Mouse (Mus musculus): ENCODE data around the gene Olfr68. TPM values are rescaled to one million over a fixed set of nuclear protein-coding genes. Genes with fewer than 3 reads are reported as not detected.
"Not testable (repeated sequence)": the region's sequence is repeated elsewhere in the genome, so short reads cannot be mapped to it uniquely, and the experiment has no call there.

The Olfr68 gene
- polyA plus RNA-seq, 1 experiment from 2014 or later: not detected

GRCm38 (mm10) chr7:103808971-103809800 lies 29.7 kb upstream of the Olfr68 start:
- DNase-seq (ENCODE audit: low spot score) (no peak), ATAC-seq (replicated peaks; ENCODE audit: low FRiP score, low read depth) (no peak)
- H3K4me1 ChIP-seq (replicated peaks; ENCODE audit: insufficient read depth, low read length): no peaks in the 10 kb centered on the region
- no peak for TF ChIP-seq CTCF (IDR thresholded peaks at IDR 0.05; ENCODE audit: low read depth)
- 55% methylated on average over 5 of the region's 5 CpGs for WGBS
- no peaks in the 10 kb centered on the region for H3K36me3 ChIP-seq (ENCODE audit: insufficient read depth, low read length)
- H3K27me3 ChIP-seq (ENCODE audit: insufficient read depth, low read length): no peaks in the 10 kb centered on the region
- no peak overlapping the region for H3K4me2 ChIP-seq (ENCODE audit: low read length)
- H3K27ac ChIP-seq: no peak overlapping the region
- H3K9ac ChIP-seq (ENCODE audit: low read depth, low read length): no peak overlapping the region
- H3K4me3 ChIP-seq (replicated peaks; ENCODE audit: low read depth, low read length): no peak overlapping the region
- H3K9me3 ChIP-seq (replicated peaks; ENCODE audit: low read length): no peaks in the 10 kb centered on the region

DNA sequence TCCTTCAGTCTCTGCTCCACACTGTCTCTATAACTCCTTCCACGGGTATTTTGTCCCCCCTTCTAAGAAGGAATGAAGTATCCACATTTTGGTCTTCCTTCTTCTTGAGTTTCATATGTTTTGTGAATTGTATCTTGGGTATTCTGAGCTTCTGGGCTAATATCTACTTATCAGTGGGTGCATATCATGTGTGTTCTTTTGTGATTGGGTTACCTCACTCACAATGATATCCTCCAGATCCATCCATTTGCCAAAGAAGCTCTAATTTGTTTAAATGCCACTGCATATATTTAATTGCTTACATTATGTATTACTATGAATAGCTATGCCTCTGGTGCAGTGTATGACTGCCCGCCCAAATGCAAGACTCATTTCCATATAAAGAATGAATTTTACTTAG lies 28.6 kb upstream of the Olfr68 start:
- not testable (repeated sequence) for H3K4me1 ChIP-seq (replicated peaks; ENCODE audit: insufficient read depth, low read length); H3K4me3 ChIP-seq (replicated peaks; ENCODE audit: low read depth, low read length); H3K27ac ChIP-seq; H3K9me3 ChIP-seq (replicated peaks; ENCODE audit: low read length); H3K36me3 ChIP-seq (ENCODE audit: insufficient read depth, low read length); H3K4me2 ChIP-seq (ENCODE audit: low read length); H3K27me3 ChIP-seq (ENCODE audit: insufficient read depth, low read length); ATAC-seq (replicated peaks; ENCODE audit: low FRiP score, low read depth); DNase-seq (ENCODE audit: low spot score); H3K9ac ChIP-seq (ENCODE audit: low read depth, low read length)
- WGBS: 64% methylated on average over 2 of the region's 2 CpGs

- no peak for ATAC-seq (replicated peaks; ENCODE audit: low FRiP score, low read depth)
- no peaks in the 10 kb centered on the region for H3K9me3 ChIP-seq (replicated peaks; ENCODE audit: low read length)
- H3K4me1 ChIP-seq (replicated peaks; ENCODE audit: insufficient read depth, low read length): no peaks in the 10 kb centered on the region
- DNase-seq (ENCODE audit: low spot score): peak; percentile 53
- peak; percentile 67 for TF ChIP-seq CTCF (IDR thresholded peaks at IDR 0.05; ENCODE audit: low read depth)
- WGBS: 46% methylated on average over 1 of the region's 1 CpGs
- H3K27me3 ChIP-seq (ENCODE audit: insufficient read depth, low read length): no peaks in the 10 kb centered on the region
- H3K27ac ChIP-seq: no peak overlapping the region
- no peaks in the 10 kb centered on the region for H3K36me3 ChIP-seq (ENCODE audit: insufficient read depth, low read length)
- no peak overlapping the region for H3K4me2 ChIP-seq (ENCODE audit: low read length)
- H3K9ac ChIP-seq (ENCODE audit: low read depth, low read length): no peak overlapping the region
- no peak overlapping the region for H3K4me3 ChIP-seq (replicated peaks; ENCODE audit: low read depth, low read length)
Measured at GRCm38 (mm10) chr7:103806856-103807255, 27.4 kb upstream of the Olfr68 start.

DNA sequence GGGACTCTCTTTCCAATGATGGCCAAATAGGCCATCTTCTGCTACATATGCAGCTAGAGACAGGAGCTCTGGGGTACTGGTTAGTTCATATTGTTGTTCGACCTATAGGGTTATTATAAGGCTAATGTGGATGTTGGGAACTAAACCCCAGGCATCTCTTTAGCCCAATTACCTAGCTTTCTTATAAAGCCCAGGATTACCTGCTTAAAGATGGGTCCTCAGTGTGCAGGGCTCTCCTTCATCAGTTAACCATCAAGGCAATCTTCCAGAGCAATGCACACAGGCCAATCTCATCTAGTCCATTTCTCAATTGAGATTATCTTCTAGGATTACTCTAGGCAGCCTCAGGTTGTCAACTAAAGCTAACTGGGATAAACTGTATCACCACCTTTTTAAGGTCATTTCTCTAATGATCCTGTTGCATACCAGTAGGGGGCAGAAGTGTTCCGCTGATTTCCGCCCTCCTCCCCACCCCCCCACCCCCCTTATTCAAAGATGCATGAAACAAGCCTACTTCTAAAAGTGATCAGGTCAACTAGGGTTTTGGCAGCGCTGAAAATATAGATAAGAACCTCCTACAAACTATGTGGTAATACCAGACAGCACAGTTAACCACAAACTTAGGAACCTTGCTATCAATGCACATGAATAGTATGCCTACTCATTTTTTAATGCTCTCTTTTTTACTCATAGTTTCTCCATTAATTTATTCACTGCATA lies 13.3 kb upstream of the Olfr68 start:
- Histone ChIP-seq H3K4me2 (ENCODE audit: low read length) (no peak overlapping the region), H3K4me1 (replicated peaks; ENCODE audit: insufficient read depth, low read length) (no peaks in the 10 kb centered on the region), H3K27ac (no peak overlapping the region), H3K9me3 (replicated peaks; ENCODE audit: low read length) (no peaks in the 10 kb centered on the region), H3K27me3 (ENCODE audit: insufficient read depth, low read length) (no peaks in the 10 kb centered on the region), H3K9ac (ENCODE audit: low read depth, low read length) (no peak overlapping the region), H3K4me3 (replicated peaks; ENCODE audit: low read depth, low read length) (no peak overlapping the region), H3K36me3 (ENCODE audit: insufficient read depth, low read length) (no peaks in the 10 kb centered on the region)
- no peak for DNase-seq (ENCODE audit: low spot score)
- TF ChIP-seq CTCF (IDR thresholded peaks at IDR 0.05; ENCODE audit: low read depth): no peak
- WGBS: 26% methylated on average over 4 of the region's 4 CpGs
- no peak for ATAC-seq (replicated peaks; ENCODE audit: low FRiP score, low read depth)

GRCm38 (mm10) chr7:103791721-103792120 lies 12.2 kb upstream of the Olfr68 start, which contains the start of gene Olfr67:
Gene Olfr67 (minus strand): TSS chr7:103791821.
- H3K4me2 ChIP-seq (ENCODE audit: low read length): no peak within 1 kb of the TSS
- WGBS: 73% methylated on average over 3 of the region's 3 CpGs
- no peaks in the 10 kb centered on the region for H3K9me3 ChIP-seq (replicated peaks; ENCODE audit: low read length)
- no peak within 1 kb of the TSS for H3K4me3 ChIP-seq (replicated peaks; ENCODE audit: low read depth, low read length)
- no peak within 1 kb of the TSS for H3K27ac ChIP-seq
- ATAC-seq (replicated peaks; ENCODE audit: low FRiP score, low read depth): no peak
- TF ChIP-seq CTCF (IDR thresholded peaks at IDR 0.05; ENCODE audit: low read depth): no peak
- H3K36me3 ChIP-seq (ENCODE audit: insufficient read depth, low read length): no peaks in the 10 kb centered on the region
- no peaks in the 10 kb centered on the region for H3K4me1 ChIP-seq (replicated peaks; ENCODE audit: insufficient read depth, low read length)
- H3K9ac ChIP-seq (ENCODE audit: low read depth, low read length): no peak within 1 kb of the TSS
- no peaks in the 10 kb centered on the region for H3K27me3 ChIP-seq (ENCODE audit: insufficient read depth, low read length)
- no peak for DNase-seq (ENCODE audit: low spot score)

- H3K4me3 ChIP-seq (replicated peaks; ENCODE audit: low read depth, low read length); H3K4me1 ChIP-seq (replicated peaks; ENCODE audit: insufficient read depth, low read length); H3K4me2 ChIP-seq (ENCODE audit: low read length); DNase-seq (ENCODE audit: low spot score); H3K27me3 ChIP-seq (ENCODE audit: insufficient read depth, low read length); ATAC-seq (replicated peaks; ENCODE audit: low FRiP score, low read depth); H3K9me3 ChIP-seq (replicated peaks; ENCODE audit: low read length); H3K27ac ChIP-seq; H3K36me3 ChIP-seq (ENCODE audit: insufficient read depth, low read length); H3K9ac ChIP-seq (ENCODE audit: low read depth, low read length): not testable (repeated sequence)
- WGBS: 84% methylated on average over 3 of the region's 4 CpGs
Measured at GRCm38 (mm10) chr7:103777652-103778051, 1.8 kb downstream of the Olfr68 start.

Measured in kidney, postnatal 0 days (tissue).